Comparison of ENCODE assay signal across 10 mouse cellular contexts in the genomic region with DNA sequence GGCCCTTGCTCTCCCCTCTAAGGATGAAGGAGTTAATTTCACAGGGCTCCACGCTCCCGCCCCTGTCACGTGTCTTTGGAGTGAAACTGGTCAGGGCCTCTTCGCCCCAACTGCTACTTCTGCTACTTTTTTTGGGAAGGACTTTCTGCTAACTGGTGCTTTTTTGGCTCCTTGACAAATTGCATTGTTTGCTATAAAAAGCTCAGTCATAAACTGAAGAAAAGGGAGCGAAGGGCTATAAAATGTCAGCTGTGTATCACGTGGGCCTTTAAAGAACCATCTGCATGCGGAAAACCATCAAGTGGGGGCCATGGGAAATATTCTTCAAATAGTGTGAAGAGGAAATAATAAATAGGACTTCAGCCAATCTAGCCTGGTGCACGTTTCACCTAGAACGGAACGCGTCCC. TPM values are rescaled to one million over a fixed set of nuclear protein-coding genes. Genes with fewer than 3 reads are reported as not detected.
DNase-seq lines count a peak whose midpoint lies in the region; ATAC-seq and TF ChIP-seq lines count a peak whose summit lies in the region.
"Had no signal": no experiment of that assay in that cellular context is flagged by ENCODE, and none has a peak within 500 bp of the region (broad histone marks: within the 10 kb centered on the region; RNA-seq: fewer than 3 reads in every experiment).

No protein-coding gene starts in this region.

- WGBS in intestine, embryonic 14.5 days, result 38% methylated on average over 11 of the region's 11 CpGs
- 33% methylated on average over 11 of the region's 11 CpGs for WGBS in lung, embryonic 16.5 days

- DNase-seq in layer of hippocampus, adult 11-12 months (ENCODE audit: low spot score), result peak; percentile 44
- no peak for DNase-seq in layer of hippocampus, postnatal 36 days
- peak; percentile 52 for DNase-seq in brain, embryonic 14.5 days (ENCODE audit: low read depth)
- no peak for DNase-seq in intestine, embryonic 14.5 days (ENCODE audit: low spot score)

- H3K4me3 ChIP-seq in intestine, embryonic 14.5 days (ENCODE audit: low read depth, low read length), result no peak overlapping the region
- no peak overlapping the region for H3K4me3 ChIP-seq in lung, embryonic 16.5 days (ENCODE audit: low read length)

- no peaks in the 10 kb centered on the region for H3K36me3 ChIP-seq in intestine, embryonic 14.5 days (ENCODE audit: control insufficient read depth, insufficient read depth, low read length)
- no peaks in the 10 kb centered on the region for H3K36me3 ChIP-seq in lung, embryonic 16.5 days (ENCODE audit: control insufficient read depth, insufficient read depth, low read length)

- ATAC-seq in intestine, embryonic 14.5 days (replicated peaks; ENCODE audit: low FRiP score, low TSS enrichment, low read depth), result peak; percentile 58; the same call in 1 of the 2 replicates
- peak; percentile 55; the same call in 1 of the 2 replicates for ATAC-seq in lung, embryonic 16.5 days (ENCODE audit: low read depth)
- no peak for ATAC-seq in activated CD4-positive, CD25-positive, alpha-beta regulatory T cell, adult 4 months
- ATAC-seq in erythroid progenitor cell, adult 5-6 weeks (replicated peaks; ENCODE audit: low FRiP score, poor library complexity, severe bottlenecking), result no peak
- no peak for ATAC-seq in megakaryocyte-erythroid progenitor cell, adult 5-6 weeks (replicated peaks; ENCODE audit: low FRiP score, low TSS enrichment, poor library complexity, severe bottlenecking)

- no peak for TF ChIP-seq CTCF in brain, embryonic 14.5 days (IDR thresholded peaks at IDR 0.05; ENCODE audit: borderline replicate concordance, extremely low read depth, insufficient read depth, insufficient read length)

- H3K27ac ChIP-seq in intestine, embryonic 14.5 days (ENCODE audit: low read depth), result no peak overlapping the region
- H3K27ac ChIP-seq in lung, embryonic 16.5 days (ENCODE audit: low read length), result peak overlapping the region; percentile 30; the same call in 1 of the 2 replicates

- H3K9me3 ChIP-seq in intestine, embryonic 14.5 days (ENCODE audit: control insufficient read depth, low read length), result no peaks in the 10 kb centered on the region
- no peaks in the 10 kb centered on the region for H3K9me3 ChIP-seq in lung, embryonic 16.5 days (ENCODE audit: control insufficient read depth, low read length)

- no peak overlapping the region for H3K9ac ChIP-seq in intestine, embryonic 14.5 days (ENCODE audit: low read length)
- no peak overlapping the region; the same call in 1 of the 2 replicates for H3K9ac ChIP-seq in lung, embryonic 16.5 days (ENCODE audit: low read length)

- no peak for TF ChIP-seq POLR2A in brain, embryonic 14.5 days (IDR thresholded peaks at IDR 0.05; ENCODE audit: borderline replicate concordance, extremely low read depth, insufficient read depth, insufficient read length, poor library complexity, severe bottlenecking)

- peak overlapping the region; percentile 23 for H3K4me2 ChIP-seq in intestine, embryonic 14.5 days (ENCODE audit: low read length)
- H3K4me2 ChIP-seq in lung, embryonic 16.5 days (ENCODE audit: low read depth, low read length), result peak overlapping the region; percentile 34

- no peaks in the 10 kb centered on the region for H3K27me3 ChIP-seq in intestine, embryonic 14.5 days (replicated peaks; ENCODE audit: control insufficient read depth, insufficient read depth, low read length)
- H3K27me3 ChIP-seq in lung, embryonic 16.5 days (ENCODE audit: control insufficient read depth, insufficient read depth, low read depth, low read length), result no peaks in the 10 kb centered on the region

- H3K4me1 ChIP-seq in intestine, embryonic 14.5 days (replicated peaks; ENCODE audit: control insufficient read depth, insufficient read depth, low read length), result peaks cover 7% of the 10 kb centered on the region; the same call in 1 of the 2 replicates
- peaks cover 20% of the 10 kb centered on the region for H3K4me1 ChIP-seq in lung, embryonic 16.5 days (replicated peaks; ENCODE audit: control insufficient read depth, insufficient read depth, low read length)

RNA-seq across cellular contexts. Expression of gene Gm28729, which starts 5.6 kb away (rescaled TPM):
- total RNA-seq in layer of hippocampus, postnatal 36 days (2021), result under 1 TPM; 0.17 to 0.43 TPM
- polyA plus RNA-seq in brain, embryonic 14.5 days (2012; rRNA removed), result 0.08 and 0.18 TPM in 2 replicates
- not detected in 2 replicates for polyA plus RNA-seq in intestine, embryonic 14.5 days (2014; fragmentation: Nextera tagmentation; extraction: Ambion mirVana)
- polyA plus RNA-seq in lung, embryonic 16.5 days (2015; fragmentation: Nextera tagmentation; extraction: Ambion mirVana), result 1.7 and 2.0 TPM in 2 replicates
- polyA plus RNA-seq in activated CD4-positive, CD25-positive, alpha-beta regulatory T cell, adult 4 months (2017; shearing (Covaris generic)), result not detected
- total RNA-seq in erythroid progenitor cell, adult 5-6 weeks (2015; ENCODE audit: low replicate concordance), result not detected in 2 replicates
- not detected in 2 replicates for total RNA-seq in erythroid progenitor cell, adult 5-6 weeks (2017; ENCODE audit: low replicate concordance)
- not detected in 2 replicates for total RNA-seq in megakaryocyte-erythroid progenitor cell, adult 5-6 weeks (2014; fragmentation: Nextera tagmentation)
- not detected in 2 replicates for total RNA-seq in megakaryocyte-erythroid progenitor cell, adult 5-6 weeks (2017)
- total RNA-seq: heart, postnatal 14 days had no signal
- polyA plus RNA-seq: spleen, adult 2 months had no signal

RNA-seq across cellular contexts. Expression of gene Rnf7, which starts 52.2 kb away (rescaled TPM):
- 10 to 100 TPM; 56.9 to 73.0 TPM for total RNA-seq in layer of hippocampus, postnatal 36 days (2021)
- polyA plus RNA-seq in brain, embryonic 14.5 days (2012; rRNA removed), result 215 and 233 TPM in 2 replicates
- 232 and 240 TPM in 2 replicates for polyA plus RNA-seq in intestine, embryonic 14.5 days (2014; fragmentation: Nextera tagmentation; extraction: Ambion mirVana)
- 189 and 195 TPM in 2 replicates for polyA plus RNA-seq in lung, embryonic 16.5 days (2015; fragmentation: Nextera tagmentation; extraction: Ambion mirVana)
- 100 to 1,000 TPM; 116 to 130 TPM for polyA plus RNA-seq in activated CD4-positive, CD25-positive, alpha-beta regulatory T cell, adult 4 months (2017; shearing (Covaris generic))
- 33.5 and 42.9 TPM in 2 replicates for total RNA-seq in erythroid progenitor cell, adult 5-6 weeks (2015; ENCODE audit: low replicate concordance)
- total RNA-seq in erythroid progenitor cell, adult 5-6 weeks (2017; ENCODE audit: low replicate concordance), result 19.5 and 21.6 TPM in 2 replicates
- total RNA-seq in megakaryocyte-erythroid progenitor cell, adult 5-6 weeks (2014; fragmentation: Nextera tagmentation), result 79.3 and 98.7 TPM in 2 replicates
- total RNA-seq in megakaryocyte-erythroid progenitor cell, adult 5-6 weeks (2017), result 30.5 and 54.9 TPM in 2 replicates

Comparison
In these comparisons a context has a peak if more than half of its experiments do, and no peak if none do; other contexts are left out.
1. DNase-seq: peak in layer of hippocampus, adult 11-12 months (single experiment) and brain, embryonic 14.5 days (single experiment); none in layer of hippocampus, postnatal 36 days (0 of 2) and intestine, embryonic 14.5 days (single experiment).
2. ATAC-seq: peak in intestine, embryonic 14.5 days (single experiment) and lung, embryonic 16.5 days (single experiment); none in activated CD4-positive, CD25-positive, alpha-beta regulatory T cell, adult 4 months (single experiment), erythroid progenitor cell, adult 5-6 weeks (single experiment) and megakaryocyte-erythroid progenitor cell, adult 5-6 weeks (single experiment).